Mouse (Mus musculus): ENCODE results near the gene Fpr1. TPM values are rescaled to one million over a fixed set of nuclear protein-coding genes. Genes with fewer than 3 reads are reported as not detected.

Gene Fpr1
- polyA plus RNA-seq, 1 experiment from 2014 or later: not detected

GRCm38 (mm10) chr17:17870892-17871550 lies 12.7 kb downstream of the Fpr1 start:
- Histone ChIP-seq H3K4me1 (no peaks in the 10 kb centered on the region), H3K9me3 (peaks cover 7% of the 10 kb centered on the region; the same call in 1 of the 2 replicates), H3K27me3 (ENCODE audit: poor library complexity, severe bottlenecking) (no peaks in the 10 kb centered on the region), H3K36me3 (replicated peaks) (no peaks in the 10 kb centered on the region; the same call in 1 of the 2 replicates), H3K4me3 (no peak overlapping the region), H3K27ac (no peak overlapping the region)
- 84% methylated on average over 2 of the region's 2 CpGs for WGBS
- DNase-seq (ENCODE audit: extremely low spot score, low spot score): no peak

DNA sequence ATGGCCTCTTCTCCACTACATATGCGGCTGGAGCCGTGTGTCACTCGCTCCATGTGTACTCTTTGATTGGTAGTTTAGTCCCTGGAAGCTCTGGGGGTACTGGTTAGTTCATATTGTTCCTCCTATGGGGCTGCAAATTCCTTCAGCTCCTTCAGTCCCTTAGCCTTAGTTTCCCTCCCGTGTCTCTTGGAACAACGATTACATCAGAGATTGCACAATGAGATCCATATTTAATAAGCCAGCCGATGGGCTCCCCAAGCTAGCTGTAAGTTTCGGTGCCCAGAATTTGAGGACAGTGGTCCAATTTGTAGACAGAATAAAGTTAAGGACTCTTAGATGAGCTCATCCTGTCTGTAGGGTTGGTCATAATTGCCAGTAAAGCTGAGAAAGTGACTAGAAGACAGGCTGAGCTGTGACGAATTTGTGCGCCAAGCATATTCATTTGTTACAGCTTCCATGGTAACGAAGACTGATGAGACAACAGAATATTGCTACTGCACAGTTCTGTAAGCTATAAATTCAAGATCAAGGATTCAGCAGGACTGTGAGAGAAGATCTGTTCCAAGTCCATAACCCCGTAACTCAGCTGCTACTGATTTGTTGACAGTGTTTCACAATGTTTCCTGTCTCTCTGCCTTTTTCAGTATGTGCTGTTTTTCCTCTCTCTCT lies 16.8 kb downstream of the Fpr1 start:
- WGBS: 92% methylated on average over 11 of the region's 11 CpGs
- Histone ChIP-seq H3K36me3 (replicated peaks) (no peaks in the 10 kb centered on the region; the same call in 1 of the 2 replicates), H3K9me3 (no peaks in the 10 kb centered on the region), H3K27me3 (ENCODE audit: poor library complexity, severe bottlenecking) (no peaks in the 10 kb centered on the region), H3K4me1 (no peaks in the 10 kb centered on the region), H3K4me3 (no peak overlapping the region), H3K27ac (no peak overlapping the region)
- DNase-seq (ENCODE audit: extremely low spot score, low spot score): no peak

DNA sequence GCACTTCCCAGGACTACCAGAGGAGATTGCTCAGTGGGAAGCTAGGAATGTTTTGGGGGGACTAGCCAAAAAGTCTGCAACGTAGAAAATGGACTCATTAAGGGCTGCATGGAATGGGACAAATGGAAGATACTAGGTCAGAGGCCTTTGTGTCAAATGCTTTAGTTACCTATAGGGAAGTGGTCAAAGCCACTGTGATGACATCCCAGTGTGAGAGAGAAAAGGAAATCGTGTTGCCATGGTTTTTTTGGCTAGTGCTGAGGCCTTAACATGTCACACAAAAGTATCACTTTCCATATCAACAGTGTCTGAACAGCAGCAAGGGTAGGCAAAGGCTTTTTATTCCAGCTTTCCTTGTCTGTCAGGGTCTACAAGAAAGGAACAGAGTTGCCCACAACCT lies 18.6 kb downstream of the Fpr1 start:
- 59% methylated on average over 2 of the region's 2 CpGs for WGBS
- no peak overlapping the region for H3K27ac ChIP-seq
- H3K4me1 ChIP-seq: no peaks in the 10 kb centered on the region
- H3K27me3 ChIP-seq (ENCODE audit: poor library complexity, severe bottlenecking): no peaks in the 10 kb centered on the region
- no peaks in the 10 kb centered on the region for H3K9me3 ChIP-seq
- no peak for DNase-seq (ENCODE audit: extremely low spot score, low spot score)
- H3K4me3 ChIP-seq: no peak overlapping the region
- H3K36me3 ChIP-seq (replicated peaks): no peaks in the 10 kb centered on the region; the same call in 1 of the 2 replicates

- no peaks in the 10 kb centered on the region for H3K4me1 ChIP-seq
- H3K9me3 ChIP-seq: no peaks in the 10 kb centered on the region; the same call in 1 of the 2 replicates
- DNase-seq (ENCODE audit: extremely low spot score, low spot score): no peak
- H3K27ac ChIP-seq: no peak overlapping the region
- no peaks in the 10 kb centered on the region; the same call in 1 of the 2 replicates for H3K36me3 ChIP-seq (replicated peaks)
- no peak overlapping the region for H3K4me3 ChIP-seq
- H3K27me3 ChIP-seq (ENCODE audit: poor library complexity, severe bottlenecking): no peaks in the 10 kb centered on the region
- WGBS: 62% methylated on average over 1 of the region's 1 CpGs
These were observed 21.4 kb downstream of the Fpr1 start for GRCm38 (mm10) chr17:17862360-17862759.

- H3K4me3 ChIP-seq: no peak overlapping the region
- DNase-seq (ENCODE audit: extremely low spot score, low spot score): no peak
- H3K27ac ChIP-seq: no peak overlapping the region
- no peaks in the 10 kb centered on the region; the same call in 1 of the 2 replicates for H3K9me3 ChIP-seq
- peaks cover 4% of the 10 kb centered on the region; the same call in 1 of the 2 replicates for H3K4me1 ChIP-seq
- 85% methylated on average over 3 of the region's 3 CpGs for WGBS
- no peaks in the 10 kb centered on the region for H3K27me3 ChIP-seq (ENCODE audit: poor library complexity, severe bottlenecking)
- H3K36me3 ChIP-seq (replicated peaks): no peaks in the 10 kb centered on the region; the same call in 1 of the 2 replicates
These were observed 23.6 kb downstream of the Fpr1 start for GRCm38 (mm10) chr17:17860110-17860509.

DNA sequence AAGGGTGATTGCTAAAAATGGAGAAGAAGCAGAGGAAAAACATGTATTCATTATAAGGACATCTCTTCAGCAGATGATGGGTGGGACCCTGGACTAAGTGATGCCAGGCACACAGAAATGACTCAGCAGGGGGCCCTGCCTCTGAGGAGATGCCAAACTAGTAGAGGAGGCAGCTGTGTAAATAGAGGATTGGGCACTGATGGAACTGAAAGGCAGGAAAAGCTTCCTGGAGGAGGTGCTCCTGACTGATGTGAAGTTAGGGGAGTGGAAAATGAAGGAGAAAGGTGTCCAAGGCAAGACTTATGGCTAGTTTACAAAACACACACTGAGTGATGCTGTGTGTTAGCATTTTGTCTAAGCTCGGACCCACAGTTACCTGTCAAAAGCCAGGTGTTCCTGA lies 26.3 kb downstream of the Fpr1 start:
- Histone ChIP-seq H3K27ac (no peak overlapping the region), H3K9me3 (no peaks in the 10 kb centered on the region; the same call in 1 of the 2 replicates), H3K4me3 (no peak overlapping the region), H3K27me3 (ENCODE audit: poor library complexity, severe bottlenecking) (no peaks in the 10 kb centered on the region), H3K36me3 (replicated peaks) (no peaks in the 10 kb centered on the region; the same call in 1 of the 2 replicates), H3K4me1 (peaks cover 7% of the 10 kb centered on the region; the same call in 1 of the 2 replicates)
- DNase-seq (ENCODE audit: extremely low spot score, low spot score): no peak
- WGBS: 80% methylated on average over 1 of the region's 1 CpGs

- Histone ChIP-seq H3K36me3 (replicated peaks) (no peaks in the 10 kb centered on the region), H3K27ac (no peak overlapping the region), H3K27me3 (ENCODE audit: poor library complexity, severe bottlenecking) (peaks cover 1% of the 10 kb centered on the region; the same call in 1 of the 2 replicates), H3K4me3 (no peak overlapping the region), H3K9me3 (no peaks in the 10 kb centered on the region; the same call in 1 of the 2 replicates), H3K4me1 (peaks cover 7% of the 10 kb centered on the region; the same call in 1 of the 2 replicates)
- 93% methylated on average over 1 of the region's 1 CpGs for WGBS
- no peak for DNase-seq (ENCODE audit: extremely low spot score, low spot score)
These were observed 27.1 kb downstream of the Fpr1 start for GRCm38 (mm10) chr17:17856612-17857011.

- peaks cover 15% of the 10 kb centered on the region for H3K27me3 ChIP-seq (ENCODE audit: poor library complexity, severe bottlenecking)
- H3K27ac ChIP-seq: no peak within 1 kb of the TSS
- 67% methylated on average over 8 of the region's 8 CpGs for WGBS
- H3K36me3 ChIP-seq (replicated peaks): no peaks in the 10 kb centered on the region
- no peak within 1 kb of the TSS for H3K4me3 ChIP-seq
- peaks cover 9% of the 10 kb centered on the region for H3K4me1 ChIP-seq
- H3K9me3 ChIP-seq: no peaks in the 10 kb centered on the region; the same call in 1 of the 2 replicates
- DNase-seq (ENCODE audit: extremely low spot score, low spot score): no peak
These were observed 28.5 kb downstream of the Fpr1 start, which contains the start of gene Has1 for GRCm38 (mm10) chr17:17855064-17855838. Gene Has1 (minus strand): TSS chr17:17855205.

DNA sequence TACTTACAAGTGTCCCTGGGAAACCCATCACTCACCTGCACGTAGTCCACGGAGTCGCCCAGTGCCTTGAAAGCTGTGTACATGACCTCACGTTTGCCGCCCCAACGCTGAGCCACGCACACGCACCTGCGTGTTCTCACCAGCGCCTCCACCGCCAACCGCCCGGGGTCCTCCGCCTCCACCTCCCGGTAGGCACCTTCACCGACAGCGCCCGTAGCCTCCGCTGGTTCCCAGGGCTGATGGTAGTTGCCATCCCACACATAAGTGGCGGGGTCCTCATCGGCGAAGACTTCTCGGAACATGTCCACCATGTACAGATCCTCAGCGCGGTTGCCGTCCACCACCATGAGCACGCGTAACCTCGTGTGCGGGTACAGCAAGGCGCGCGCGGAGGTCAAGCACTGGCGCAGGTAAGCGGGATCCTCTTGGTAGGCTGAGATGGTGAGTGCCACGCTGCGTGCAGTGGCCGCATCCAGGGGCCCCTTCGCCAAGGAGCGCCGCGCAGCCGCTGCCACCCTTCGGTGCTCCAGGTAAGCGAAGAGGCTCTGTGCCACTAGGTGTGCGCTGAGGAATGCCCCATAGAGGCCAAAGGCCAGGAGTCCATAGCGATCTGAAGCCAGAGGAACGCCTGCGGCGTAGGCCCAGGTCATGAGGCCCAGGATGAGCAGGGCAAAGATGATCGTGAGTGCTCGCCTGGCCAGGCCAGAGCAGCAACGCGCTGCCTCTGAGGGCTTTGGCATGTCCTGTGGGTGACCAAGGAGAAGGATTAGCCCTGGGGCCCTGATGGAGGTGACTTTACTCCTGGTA lies 33.6 kb downstream of the Fpr1 start:
- no peaks in the 10 kb centered on the region for H3K9me3 ChIP-seq
- peaks cover 11% of the 10 kb centered on the region for H3K4me1 ChIP-seq
- peaks cover 9% of the 10 kb centered on the region; the same call in 1 of the 2 replicates for H3K36me3 ChIP-seq (replicated peaks)
- peaks cover 39% of the 10 kb centered on the region for H3K27me3 ChIP-seq (ENCODE audit: poor library complexity, severe bottlenecking)
- no peak overlapping the region for H3K27ac ChIP-seq
- peak overlapping the region; percentile 20 for H3K4me3 ChIP-seq
- 14% methylated on average over 55 of the region's 55 CpGs for WGBS
- no peak for DNase-seq (ENCODE audit: extremely low spot score, low spot score)

GRCm38 (mm10) chr17:17848988-17849387 lies 34.8 kb downstream of the Fpr1 start:
- H3K9me3 ChIP-seq: no peaks in the 10 kb centered on the region
- 81% methylated on average over 2 of the region's 2 CpGs for WGBS
- no peak for DNase-seq (ENCODE audit: extremely low spot score, low spot score)
- peaks cover 39% of the 10 kb centered on the region for H3K27me3 ChIP-seq (ENCODE audit: poor library complexity, severe bottlenecking)
- no peak overlapping the region for H3K27ac ChIP-seq
- H3K4me1 ChIP-seq: peaks cover 8% of the 10 kb centered on the region
- H3K36me3 ChIP-seq (replicated peaks): peaks cover 9% of the 10 kb centered on the region; the same call in 1 of the 2 replicates
- H3K4me3 ChIP-seq: no peak overlapping the region

- Histone ChIP-seq H3K4me1 (peaks cover 8% of the 10 kb centered on the region), H3K36me3 (replicated peaks) (peaks cover 39% of the 10 kb centered on the region), H3K27me3 (ENCODE audit: poor library complexity, severe bottlenecking) (peaks cover 25% of the 10 kb centered on the region), H3K4me3 (no peak overlapping the region), H3K27ac (no peak overlapping the region), H3K9me3 (no peaks in the 10 kb centered on the region)
- WGBS: 72% methylated on average over 10 of the region's 10 CpGs
- no peak for DNase-seq (ENCODE audit: extremely low spot score, low spot score)
These were observed 38.3 kb downstream of the Fpr1 start for GRCm38 (mm10) chr17:17845187-17846027.
